Mouse (Mus musculus) kidney, embryonic 16.5 days (tissue): Measurements from ENCODE around the gene Erf. TPM values are rescaled to one million over a fixed set of nuclear protein-coding genes. Genes with fewer than 3 reads are reported as not detected.

Experiments
- ATAC-seq: fragments of 200-750 bp; cut with Nextera tagmentation; 2 replicates; pipeline ENCODE4 v1.8.0; 2017; ENCODE audit warnings: moderate TSS enrichment; ENCODE audit not compliant: low FRiP score, low TSS enrichment
- H3K27ac ChIP-seq: fragments of 300-500 bp; sonication (generic); 2 replicates; pipeline ENCODE4 v1.5.1; 2014; ENCODE audit warnings: low read length
- H3K27me3 ChIP-seq: fragments of 300-500 bp; sonication (generic); 2 replicates; pipeline ENCODE4 v1.6.1; 2014; ENCODE audit warnings: low read length, control low read depth, mixed read lengths; ENCODE audit not compliant: insufficient read depth
- H3K36me3 ChIP-seq: fragments of 300-500 bp; sonication (generic); 2 replicates; pipeline ENCODE4 v1.6.1; 2014; ENCODE audit warnings: low read length, control low read depth, mixed read lengths; ENCODE audit not compliant: insufficient read depth
- H3K4me1 ChIP-seq: fragments of 300-500 bp; sonication (generic); 2 replicates; pipeline ENCODE4 v1.6.1; 2014; ENCODE audit warnings: low read length, control low read depth, mixed read lengths; ENCODE audit not compliant: insufficient read depth
- H3K4me2 ChIP-seq: fragments of 300-500 bp; sonication (generic); replicated peaks from 2 replicates; pipeline ENCODE4 v1.6.1; 2014; ENCODE audit warnings: low read depth, low read length
- H3K4me3 ChIP-seq: fragments of 300-500 bp; sonication (generic); 2 replicates; pipeline ENCODE4 v1.5.1; 2014; ENCODE audit warnings: mild to moderate bottlenecking, low read length
- H3K9ac ChIP-seq: fragments of 300-500 bp; sonication (generic); replicated peaks from 2 replicates; pipeline ENCODE4 v1.6.1; 2014; ENCODE audit warnings: low read length
- H3K9me3 ChIP-seq: fragments of 300-500 bp; sonication (generic); 2 replicates; pipeline ENCODE4 v1.6.1; 2016; ENCODE audit warnings: low read length, control low read depth
- WGBS: fragments of 180-500 bp; shearing (Covaris S2); extraction: QIAGEN DNeasy Blood & Tissue Kit; methylation state at CpG from one replicate; pipeline ENCODE4 v1.1.7; 2014; 5-methylcytosine and 5-hydroxymethylcytosine counted together
- polyA plus RNA-seq: library from polyadenylated mRNA; unstranded; fragments of >200 nt; fragmentation: Nextera tagmentation; extraction: Ambion mirVana; gene quantifications from 2 replicates; pipeline ENCODE4 v1.2.1, GENCODE M21; 2015

The Erf gene
- polyA plus RNA-seq, 1 experiment from 2014 or later, result 15.2 TPM

DNA sequence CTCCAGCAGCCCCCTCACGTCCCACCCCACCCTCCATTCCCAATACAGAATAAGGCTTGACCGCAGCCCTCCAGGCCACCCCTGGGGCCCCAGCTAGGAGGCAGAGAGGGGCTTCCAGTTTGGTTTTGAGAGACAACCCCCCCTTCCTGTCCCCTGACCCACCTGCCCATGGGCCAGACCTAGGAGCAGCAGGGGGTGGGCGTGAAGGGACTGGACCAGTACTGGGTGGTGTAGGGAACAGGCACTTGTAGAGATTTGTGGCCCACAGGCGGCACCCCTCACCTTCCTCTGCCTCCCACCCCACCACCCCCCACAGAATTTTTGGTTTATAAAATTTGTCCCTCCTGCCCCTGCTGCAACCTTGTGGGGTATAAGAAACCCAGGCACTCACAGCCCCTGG lies 7.2 kb downstream of the Erf start:
- Histone ChIP-seq H3K27ac (0 out of 2 replicates have a peak overlapping the region, but pooled peaks have one; percentile 30), H3K4me1 (peaks cover 45% of the 10 kb centered on the region), H3K27me3 (no peaks in the 10 kb centered on the region), H3K4me2 (no peak overlapping the region), H3K36me3 (peaks cover 36% of the 10 kb centered on the region), H3K4me3 (no peak overlapping the region), H3K9ac (no peak overlapping the region), H3K9me3 (no peaks in the 10 kb centered on the region)
- no peak for ATAC-seq
- 88% methylated on average over 4 of the region's 4 CpGs for WGBS

DNA sequence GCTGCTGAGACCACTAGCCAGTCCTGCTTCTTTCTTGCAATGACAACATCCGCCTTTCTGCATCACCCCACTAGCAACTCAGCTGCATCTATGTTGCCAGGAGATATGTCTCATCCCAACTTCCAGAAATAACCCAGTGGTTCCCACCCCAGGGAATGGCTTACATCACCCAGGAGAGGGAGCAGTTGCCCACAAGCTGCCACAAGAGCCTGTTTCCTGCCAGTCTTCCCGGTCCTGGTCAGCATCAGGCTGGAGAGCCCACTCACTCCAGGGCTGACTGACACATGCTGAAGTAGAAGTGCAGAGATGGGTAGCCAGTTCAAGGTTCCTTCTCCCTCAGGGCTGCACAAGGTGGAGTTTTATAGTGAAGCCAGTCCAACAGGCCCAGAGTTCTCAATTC lies 9.5 kb downstream of the Erf start:
- H3K27ac ChIP-seq, result no peak overlapping the region
- peaks cover 36% of the 10 kb centered on the region for H3K36me3 ChIP-seq
- no peaks in the 10 kb centered on the region for H3K27me3 ChIP-seq
- 22% methylated on average over 2 of the region's 2 CpGs for WGBS
- no peak for ATAC-seq
- no peaks in the 10 kb centered on the region for H3K9me3 ChIP-seq
- H3K9ac ChIP-seq, result no peak overlapping the region
- peaks cover 31% of the 10 kb centered on the region for H3K4me1 ChIP-seq
- no peak overlapping the region for H3K4me3 ChIP-seq
- H3K4me2 ChIP-seq, result no peak overlapping the region

GRCm38 (mm10) chr7:25240631-25241030 lies 9.9 kb downstream of the Erf start:
- no peak overlapping the region for H3K4me2 ChIP-seq
- H3K9ac ChIP-seq, result no peak overlapping the region
- peaks cover 34% of the 10 kb centered on the region for H3K36me3 ChIP-seq
- H3K4me3 ChIP-seq, result no peak overlapping the region
- H3K9me3 ChIP-seq, result no peaks in the 10 kb centered on the region
- H3K27me3 ChIP-seq, result no peaks in the 10 kb centered on the region
- H3K4me1 ChIP-seq, result peaks cover 30% of the 10 kb centered on the region
- 58% methylated on average over 7 of the region's 7 CpGs for WGBS
- ATAC-seq, result no peak
- no peak overlapping the region for H3K27ac ChIP-seq

DNA sequence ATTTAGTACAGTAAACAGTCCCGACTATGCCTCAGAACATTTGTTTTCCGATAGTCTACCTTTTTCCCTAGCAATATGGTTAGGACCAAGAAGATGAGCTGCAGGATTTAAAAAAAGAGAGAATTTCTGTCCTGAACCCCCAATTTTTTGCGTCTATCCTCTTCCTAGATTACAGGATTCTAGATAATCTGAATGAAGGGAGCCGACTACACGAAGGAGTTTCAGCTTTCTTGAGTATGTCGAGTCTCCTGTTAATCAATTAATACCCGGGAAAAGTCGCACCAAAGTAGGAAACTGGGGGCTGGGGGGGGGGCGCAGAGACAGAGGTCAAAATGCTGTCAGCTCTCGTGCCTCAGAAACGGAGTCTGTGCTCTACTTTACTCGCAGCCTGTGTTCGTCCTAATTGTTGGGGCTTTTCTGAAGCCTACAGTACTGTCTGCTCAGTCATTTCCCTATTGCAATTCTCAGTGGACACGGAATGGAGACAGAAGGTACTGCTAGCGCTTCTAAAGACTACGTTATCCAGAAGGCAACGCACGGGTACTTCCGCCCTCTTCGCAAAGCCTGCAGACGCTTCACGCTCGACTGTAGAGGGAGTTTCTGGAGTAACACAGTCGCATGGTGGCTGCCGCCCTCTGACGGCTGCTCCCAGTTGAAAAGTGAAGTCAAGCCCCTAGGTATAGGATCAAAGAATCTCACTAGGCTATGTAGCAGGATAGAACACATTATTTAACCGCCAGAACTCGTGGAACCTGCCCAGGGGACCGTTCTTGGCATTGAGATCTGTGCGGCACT lies 11.5 kb downstream of the Erf start:
- Histone ChIP-seq H3K27me3 (no peaks in the 10 kb centered on the region), H3K4me3 (peak overlapping the region; percentile 82), H3K4me1 (peaks cover 22% of the 10 kb centered on the region), H3K27ac (peak overlapping the region; percentile 80), H3K36me3 (peaks cover 18% of the 10 kb centered on the region), H3K9me3 (no peaks in the 10 kb centered on the region), H3K4me2 (peak overlapping the region; percentile 80), H3K9ac (peak overlapping the region; percentile 57)
- ATAC-seq, result peak; percentile 60
- WGBS, result 3% methylated on average over 30 of the region's 30 CpGs

GRCm38 (mm10) chr7:25238015-25238706 lies 12.4 kb downstream of the Erf start:
- Histone ChIP-seq H3K27ac (peak overlapping the region; percentile 80), H3K4me1 (peaks cover 22% of the 10 kb centered on the region), H3K36me3 (peaks cover 19% of the 10 kb centered on the region), H3K9me3 (no peaks in the 10 kb centered on the region), H3K4me2 (peak overlapping the region; percentile 80), H3K9ac (peak overlapping the region; percentile 95), H3K27me3 (no peaks in the 10 kb centered on the region), H3K4me3 (peak overlapping the region; percentile 82)
- WGBS, result under 1% methylated on average over 23 of the region's 23 CpGs
- ATAC-seq, result peak; percentile 91

DNA sequence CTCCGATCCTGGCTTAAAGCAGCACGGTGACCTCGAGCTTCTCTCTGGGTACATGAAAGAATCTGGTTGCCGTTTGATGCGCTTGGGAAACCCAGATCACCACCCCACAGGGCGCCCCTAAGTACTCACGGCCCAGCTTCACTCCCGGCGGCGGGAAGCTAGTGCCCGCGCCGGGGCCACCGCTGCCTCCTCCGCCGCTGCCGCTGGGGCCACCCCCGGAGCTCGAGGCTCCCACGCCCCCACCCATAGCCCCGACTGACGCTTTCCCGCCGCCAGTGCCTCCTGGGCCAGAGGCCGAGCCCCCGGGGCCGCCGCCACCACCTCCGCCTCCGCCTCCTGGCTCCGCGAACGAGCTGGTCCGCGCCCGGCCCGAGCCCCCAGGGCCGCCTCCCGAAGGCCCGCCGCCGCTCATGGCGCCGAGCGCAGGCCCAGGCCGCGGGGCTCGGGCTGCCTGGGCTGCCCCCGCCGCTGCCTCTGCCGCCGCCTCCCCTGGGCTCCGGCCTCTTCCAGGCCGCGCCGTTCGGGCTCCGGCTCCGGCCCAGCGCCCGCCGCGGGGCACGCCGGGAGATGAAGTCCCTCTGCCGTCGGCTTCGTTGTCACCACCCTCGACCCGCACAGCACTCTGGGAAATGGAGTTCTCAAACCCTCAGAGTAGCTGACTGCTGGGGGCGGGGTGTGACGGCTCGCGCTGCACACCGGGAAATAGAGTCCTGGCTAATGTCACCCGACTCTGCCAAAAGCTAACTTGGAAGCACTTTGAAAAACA lies 13.1 kb downstream of the Erf start, which contains the start of gene Gsk3a:
Gene Gsk3a (minus strand): TSS at position 603 of the 766 bp plus-strand sequence.
- under 1% methylated on average over 62 of the region's 76 CpGs for WGBS
- Histone ChIP-seq H3K27me3 (no peaks in the 10 kb centered on the region), H3K9ac (peak within 1 kb of the TSS; percentile 95), H3K4me1 (peaks cover 22% of the 10 kb centered on the region), H3K27ac (peak within 1 kb of the TSS; percentile 80), H3K9me3 (no peaks in the 10 kb centered on the region), H3K4me2 (peak within 1 kb of the TSS; percentile 80), H3K4me3 (peak within 1 kb of the TSS; percentile 82), H3K36me3 (peaks cover 18% of the 10 kb centered on the region)
- peak; percentile 81 for ATAC-seq

GRCm38 (mm10) chr7:25235526-25235925 lies 15.0 kb downstream of the Erf start:
- WGBS, result 87% methylated on average over 5 of the region's 5 CpGs
- ATAC-seq, result no peak
- Histone ChIP-seq H3K4me3 (no peak overlapping the region), H3K9ac (no peak overlapping the region), H3K9me3 (no peaks in the 10 kb centered on the region), H3K27me3 (no peaks in the 10 kb centered on the region), H3K4me2 (no peak overlapping the region), H3K27ac (no peak overlapping the region), H3K36me3 (peaks cover 30% of the 10 kb centered on the region), H3K4me1 (peaks cover 22% of the 10 kb centered on the region)

- H3K27me3 ChIP-seq, result no peaks in the 10 kb centered on the region
- peaks cover 53% of the 10 kb centered on the region for H3K36me3 ChIP-seq
- H3K4me1 ChIP-seq, result peaks cover 18% of the 10 kb centered on the region
- no peak overlapping the region for H3K27ac ChIP-seq
- no peak overlapping the region for H3K9ac ChIP-seq
- H3K4me2 ChIP-seq, result no peak overlapping the region
- no peak for ATAC-seq
- WGBS, result 74% methylated on average over 2 of the region's 2 CpGs
- H3K9me3 ChIP-seq, result no peaks in the 10 kb centered on the region
- H3K4me3 ChIP-seq, result no peak overlapping the region
Measured at GRCm38 (mm10) chr7:25233061-25233460, 17.5 kb downstream of the Erf start.

GRCm38 (mm10) chr7:25232101-25232648 lies 18.4 kb downstream of the Erf start:
- Histone ChIP-seq H3K4me2 (no peak overlapping the region), H3K9me3 (no peaks in the 10 kb centered on the region), H3K27ac (no peak overlapping the region), H3K4me1 (peaks cover 18% of the 10 kb centered on the region), H3K4me3 (no peak overlapping the region), H3K36me3 (peaks cover 62% of the 10 kb centered on the region), H3K27me3 (no peaks in the 10 kb centered on the region), H3K9ac (no peak overlapping the region)
- no peak for ATAC-seq
- WGBS, result 58% methylated on average over 5 of the region's 5 CpGs
